Mouse (Mus musculus) erythroblast, embryonic 14.5 days (primary cell): ENCODE data around the gene Htr3b.

Experiments used
- GATA1 ChIP-seq: IDR thresholded peaks from 2 replicates; pipeline ENCODE4 v1.6.1; 2012; ENCODE audit warnings: low read length, inconsistent platforms, mixed read lengths
- TAL1 ChIP-seq: IDR thresholded peaks from 3 replicates; pipeline ENCODE4 v1.6.1; 2012; ENCODE audit warnings: low read length, inconsistent platforms, mixed read lengths

GRCm38 (mm10) chr9:48987201-48988101 lies 22.7 kb upstream of the Htr3b start:
- no peak for TF ChIP-seq TAL1
- TF ChIP-seq GATA1: no peak
